Mouse (Mus musculus): Measurements from ENCODE around the gene Prkag1.

Gene Prkag1

DNA sequence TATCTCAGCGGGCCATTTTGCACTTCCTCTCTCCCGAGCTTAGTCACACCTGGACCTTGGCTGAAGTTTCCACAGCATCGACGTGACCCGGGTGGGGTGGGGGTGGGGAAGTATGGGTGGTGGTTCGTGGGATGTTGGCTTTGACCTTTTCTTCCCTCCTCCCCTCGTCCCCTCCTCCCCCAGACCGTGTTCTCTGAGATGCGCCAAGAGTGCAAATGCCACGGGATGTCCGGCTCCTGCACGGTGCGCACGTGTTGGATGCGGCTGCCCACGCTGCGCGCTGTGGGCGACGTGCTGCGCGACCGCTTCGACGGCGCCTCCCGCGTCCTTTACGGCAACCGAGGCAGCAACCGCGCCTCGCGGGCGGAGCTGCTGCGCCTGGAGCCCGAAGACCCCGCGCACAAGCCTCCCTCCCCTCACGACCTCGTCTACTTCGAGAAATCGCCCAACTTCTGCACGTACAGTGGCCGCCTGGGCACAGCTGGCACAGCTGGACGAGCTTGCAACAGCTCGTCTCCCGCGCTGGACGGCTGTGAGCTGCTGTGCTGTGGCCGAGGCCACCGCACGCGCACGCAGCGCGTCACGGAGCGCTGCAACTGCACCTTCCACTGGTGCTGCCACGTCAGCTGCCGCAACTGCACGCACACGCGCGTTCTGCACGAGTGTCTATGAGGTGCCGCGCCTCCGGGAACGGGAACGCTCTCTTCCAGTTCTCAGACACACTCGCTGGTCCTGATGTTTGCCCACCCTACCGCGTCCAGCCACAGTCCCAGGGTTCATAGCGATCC is 38.9 kb downstream of the Prkag1 start:
- no peak for DNase-seq (ENCODE audit: low spot score)

DNA sequence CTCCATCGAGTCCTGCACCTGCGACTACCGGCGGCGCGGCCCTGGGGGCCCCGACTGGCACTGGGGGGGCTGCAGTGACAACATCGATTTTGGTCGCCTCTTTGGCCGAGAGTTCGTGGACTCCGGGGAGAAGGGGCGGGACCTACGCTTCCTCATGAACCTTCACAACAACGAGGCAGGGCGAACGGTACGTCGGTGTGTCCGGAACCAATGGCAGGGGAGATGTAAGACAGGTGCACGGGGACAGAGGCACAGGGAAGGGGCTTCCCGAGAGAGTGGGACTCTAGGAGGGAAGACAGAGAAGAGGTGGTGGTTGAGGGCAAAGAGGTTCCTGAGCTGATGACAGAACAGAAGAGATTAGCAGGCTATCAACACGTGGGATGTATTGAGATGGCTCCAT is 39.5 kb downstream of the Prkag1 start:
- no peak for DNase-seq (ENCODE audit: low spot score)

DNA sequence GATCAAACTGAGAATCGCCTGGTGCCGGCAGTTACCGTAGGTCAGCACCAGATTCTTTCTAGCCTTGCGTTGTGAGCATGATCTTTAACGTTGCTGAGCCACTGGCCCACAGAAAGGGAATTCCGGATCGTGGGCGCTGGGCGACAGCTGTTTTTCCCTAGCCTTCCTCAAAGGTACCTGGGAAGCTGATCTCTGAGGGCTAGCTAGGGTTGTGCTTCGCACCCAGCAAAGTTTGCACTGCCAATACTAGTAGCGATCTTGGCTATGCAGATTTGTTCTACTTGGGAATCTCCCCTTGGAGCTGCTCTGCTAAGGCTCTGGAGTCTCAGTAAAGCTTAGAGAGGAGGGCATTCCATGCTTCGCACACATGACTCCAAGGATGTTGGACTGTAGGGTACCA is 40.1 kb downstream of the Prkag1 start:
- DNase-seq (ENCODE audit: low spot score), result no peak

DNA sequence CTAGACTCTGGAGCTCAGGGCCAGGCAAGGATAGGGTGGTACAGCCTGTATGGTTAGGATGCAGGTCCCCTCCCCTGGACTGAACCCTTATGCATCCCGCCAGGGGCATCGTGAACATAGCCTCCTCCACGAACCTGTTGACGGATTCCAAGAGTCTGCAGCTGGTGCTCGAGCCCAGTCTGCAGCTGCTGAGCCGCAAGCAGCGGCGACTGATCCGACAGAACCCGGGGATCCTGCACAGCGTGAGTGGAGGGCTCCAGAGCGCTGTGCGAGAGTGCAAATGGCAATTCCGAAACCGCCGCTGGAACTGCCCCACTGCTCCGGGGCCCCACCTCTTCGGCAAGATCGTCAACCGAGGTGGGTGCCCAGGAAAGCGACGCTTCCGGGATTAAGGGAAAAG is 40.6 kb downstream of the Prkag1 start:
- DNase-seq (ENCODE audit: low spot score), result no peak

DNA sequence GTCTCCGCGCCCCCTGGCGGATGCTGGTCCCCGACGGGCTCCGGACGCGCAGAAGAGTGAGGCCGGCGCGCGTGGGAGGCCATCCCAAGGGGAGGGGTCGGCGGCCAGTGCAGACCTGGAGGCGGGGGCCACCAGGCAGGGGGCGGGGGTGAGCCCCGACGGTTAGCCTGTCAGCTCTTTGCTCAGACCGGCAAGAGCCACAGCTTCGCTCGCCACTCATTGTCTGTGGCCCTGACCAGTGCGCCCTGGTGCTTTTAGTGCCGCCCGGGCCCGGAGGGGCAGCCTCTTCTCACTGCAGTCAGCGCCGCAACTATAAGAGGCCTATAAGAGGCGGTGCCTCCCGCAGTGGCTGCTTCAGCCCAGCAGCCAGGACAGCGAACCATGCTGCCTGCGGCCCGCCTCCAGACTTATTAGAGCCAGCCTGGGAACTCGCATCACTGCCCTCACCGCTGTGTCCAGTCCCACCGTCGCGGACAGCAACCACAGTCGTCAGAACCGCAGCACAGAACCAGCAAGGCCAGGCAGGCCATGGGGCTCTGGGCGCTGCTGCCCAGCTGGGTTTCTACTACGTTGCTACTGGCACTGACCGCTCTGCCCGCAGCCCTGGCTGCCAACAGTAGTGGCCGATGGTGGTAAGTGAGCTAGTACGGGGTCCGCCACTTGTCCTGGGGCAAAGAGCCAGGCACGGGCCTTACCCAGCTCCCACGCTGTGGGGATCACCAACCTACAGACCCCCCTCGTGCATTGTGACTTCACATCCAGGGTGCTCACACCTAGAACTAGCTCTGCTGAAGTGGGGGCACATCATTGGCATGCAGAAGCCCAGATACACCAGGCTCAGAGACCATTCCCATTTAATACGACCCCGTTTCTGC is 41.4 kb downstream of the Prkag1 start, which contains the start of gene Wnt1:
Wnt1 (plus strand) TSS at position 197 of the 875 bp plus-strand sequence.
- DNase-seq (ENCODE audit: low spot score), result no peak

DNA sequence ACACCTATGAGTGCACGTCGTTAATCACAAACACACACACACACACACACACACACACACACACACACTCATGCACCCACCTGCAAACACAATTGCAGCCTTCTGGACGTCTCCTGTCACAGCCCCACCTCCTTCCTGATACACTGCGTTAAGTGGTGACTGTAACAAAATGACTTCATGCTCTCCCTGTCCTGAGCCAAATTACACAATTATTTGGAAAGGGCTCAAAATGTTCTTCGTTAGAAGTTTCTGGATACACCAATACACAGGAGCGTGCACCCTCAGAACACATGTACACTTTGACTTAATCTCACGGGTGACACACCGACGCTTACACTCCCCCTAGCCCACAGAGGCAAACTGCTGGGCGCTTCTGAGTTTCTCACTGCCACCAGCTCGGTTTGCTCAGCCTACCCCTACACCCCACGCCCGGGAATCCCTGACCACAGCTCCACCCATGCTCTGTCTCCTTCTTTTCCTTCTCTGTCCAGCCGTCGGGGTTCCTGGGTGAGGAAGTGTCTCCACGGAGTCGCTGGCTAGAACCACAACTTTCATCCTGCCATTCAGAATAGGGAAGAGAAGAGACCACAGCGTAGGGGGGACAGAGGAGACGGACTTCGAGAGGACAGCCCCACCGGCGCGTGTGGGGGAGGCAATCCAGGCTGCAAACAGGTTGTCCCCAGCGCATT is 42.2 kb downstream of the Prkag1 start:
- DNase-seq (ENCODE audit: low spot score), result no peak

DNA sequence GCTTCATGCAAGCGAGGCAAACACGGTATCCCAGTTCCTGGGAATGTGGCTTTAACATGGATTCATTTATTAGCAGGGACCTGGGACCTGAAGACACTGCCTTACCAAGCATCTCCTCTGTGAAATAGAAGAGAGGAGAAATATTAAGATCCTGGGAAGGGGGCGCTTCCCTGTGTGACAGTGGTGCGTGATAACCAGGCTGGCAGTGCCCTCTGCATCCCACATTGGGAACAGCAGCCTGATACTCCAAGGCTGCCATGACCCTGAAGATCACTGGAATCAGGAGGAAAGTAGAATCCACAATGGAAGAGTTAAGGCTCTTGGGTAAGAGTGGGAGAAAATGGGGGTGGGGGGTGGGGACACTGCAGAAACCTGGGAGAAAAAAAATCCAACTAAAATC is 43.4 kb downstream of the Prkag1 start:
- no peak for DNase-seq (ENCODE audit: low spot score)

DNA sequence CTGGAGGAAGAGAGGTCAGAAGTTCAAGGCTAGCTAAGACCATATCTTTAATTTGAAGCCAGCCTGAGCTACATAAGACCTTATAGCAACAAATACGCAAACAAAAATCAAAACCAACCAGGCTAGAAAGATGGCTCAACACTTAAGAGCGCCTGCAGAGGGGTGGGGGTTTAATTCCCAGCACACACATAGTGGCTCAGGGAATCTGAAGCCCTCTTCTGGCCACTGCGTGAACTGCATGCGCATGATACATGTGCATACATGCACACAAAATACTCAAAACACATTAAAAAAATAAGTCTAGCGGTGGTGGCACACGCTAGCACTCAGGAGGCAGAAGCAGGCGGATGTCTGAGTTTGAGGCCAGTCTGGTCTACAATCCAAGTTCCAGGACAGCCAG is 45.6 kb downstream of the Prkag1 start:
- DNase-seq (ENCODE audit: low spot score), result no peak

DNA sequence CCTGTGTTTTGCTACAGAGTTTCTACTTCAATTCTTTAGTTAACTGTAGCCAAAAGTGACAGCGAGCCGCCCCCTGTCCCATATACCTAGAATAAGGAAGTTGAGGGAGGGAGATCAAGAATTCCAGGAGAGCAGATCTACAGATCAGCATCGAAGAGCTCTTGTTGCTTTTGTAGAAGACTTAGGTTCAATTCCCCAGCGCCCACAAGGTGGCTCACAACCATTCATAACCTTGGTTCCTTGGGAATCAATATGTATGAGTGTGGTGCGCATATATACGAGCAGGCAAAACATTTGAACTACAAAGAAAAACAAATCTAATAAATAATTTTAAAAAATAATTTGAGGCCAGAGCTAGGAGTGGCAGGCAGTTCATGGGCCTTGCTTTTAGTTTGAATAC is 50.2 kb downstream of the Prkag1 start:
- DNase-seq (ENCODE audit: low spot score), result no peak

DNA sequence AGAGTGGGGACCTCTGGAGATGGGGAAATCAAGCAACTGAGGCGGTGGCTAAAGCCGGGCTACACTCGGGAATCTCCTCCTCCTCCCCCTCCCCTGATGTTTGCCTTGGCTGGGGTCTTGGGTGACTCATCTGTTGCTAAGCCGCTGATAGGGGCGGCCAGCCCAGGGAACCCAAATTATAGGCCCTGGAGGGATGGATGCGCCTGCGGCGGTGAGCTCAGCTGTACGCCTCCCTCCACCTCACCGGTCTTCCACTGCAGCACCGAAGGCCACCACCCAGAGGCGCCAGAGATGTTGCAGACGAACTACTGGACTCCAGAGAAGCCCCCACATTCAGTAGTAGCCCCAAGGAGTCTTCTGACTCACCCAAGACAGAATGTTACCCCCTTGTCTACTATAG is 50.7 kb downstream of the Prkag1 start:
- no peak for DNase-seq (ENCODE audit: low spot score)

DNA sequence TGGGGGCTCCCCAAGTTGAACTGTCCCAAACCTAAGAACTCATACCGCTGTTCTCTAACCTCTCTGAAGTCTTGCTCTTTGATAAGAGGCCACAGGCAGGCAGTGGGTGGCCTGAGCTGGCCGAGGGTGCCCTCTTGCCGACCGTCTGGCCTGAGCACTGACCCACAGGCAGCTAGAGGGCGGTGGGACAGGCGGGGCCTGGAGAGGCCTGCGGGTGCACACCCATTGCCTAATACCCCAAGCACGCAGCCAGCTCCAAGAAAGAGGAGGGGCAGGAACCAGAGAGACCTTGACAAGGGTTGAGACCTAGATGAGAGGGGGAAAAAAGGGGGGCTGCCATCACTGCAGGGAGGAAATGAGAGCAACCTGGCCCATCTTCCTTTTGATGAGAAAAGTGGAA is 51.2 kb downstream of the Prkag1 start:
- no peak for DNase-seq (ENCODE audit: low spot score)

DNA sequence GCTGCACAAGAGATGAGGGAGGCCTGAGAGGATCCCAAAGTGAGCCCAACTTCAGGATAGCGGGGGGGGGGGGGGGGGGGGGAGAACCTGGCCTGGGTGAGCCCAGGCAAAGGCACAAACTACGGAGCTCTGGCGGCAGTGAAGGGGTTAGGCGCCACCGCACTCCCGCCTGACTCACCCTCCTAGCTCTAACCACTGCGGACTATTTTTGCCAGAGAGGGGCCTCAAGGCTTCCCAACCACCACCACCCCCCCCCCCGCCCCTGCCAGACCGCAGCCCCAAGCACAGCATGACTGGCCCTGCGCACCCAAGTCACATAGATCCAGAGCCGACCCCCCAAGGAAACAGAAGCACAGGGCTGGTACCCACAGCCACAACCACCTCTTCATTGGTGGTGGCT is 52.5 kb downstream of the Prkag1 start:
- no peak for DNase-seq (ENCODE audit: low spot score)

DNA sequence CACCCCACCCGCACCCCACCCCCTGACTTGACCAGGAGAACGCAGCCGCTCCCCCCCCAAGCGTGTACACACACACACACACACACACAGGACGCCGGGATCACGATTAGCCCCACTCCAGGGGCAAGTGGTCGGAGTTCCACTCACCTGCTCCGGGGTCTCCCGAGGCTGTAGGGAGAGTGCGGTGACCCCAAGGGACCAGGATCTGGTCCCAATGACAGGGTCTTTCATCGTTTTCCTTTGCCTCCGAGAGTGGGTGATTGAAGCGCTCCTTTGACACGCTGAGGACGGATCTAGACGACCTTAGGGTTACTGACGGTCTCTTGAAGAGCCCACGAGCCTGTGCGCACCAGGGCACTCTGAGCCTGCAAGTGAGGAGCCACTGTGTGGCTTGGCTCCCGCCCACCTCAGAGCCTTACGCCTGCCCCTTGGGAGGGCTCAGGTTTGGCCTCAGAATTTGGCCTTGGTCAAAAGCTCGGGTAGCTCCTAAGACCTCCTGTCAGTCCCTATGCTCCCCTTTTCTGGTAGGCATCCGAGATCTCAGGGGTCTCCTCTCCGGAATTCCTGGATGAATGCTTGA is 53.0 kb downstream of the Prkag1 start:
- no peak for DNase-seq (ENCODE audit: low spot score)

DNA sequence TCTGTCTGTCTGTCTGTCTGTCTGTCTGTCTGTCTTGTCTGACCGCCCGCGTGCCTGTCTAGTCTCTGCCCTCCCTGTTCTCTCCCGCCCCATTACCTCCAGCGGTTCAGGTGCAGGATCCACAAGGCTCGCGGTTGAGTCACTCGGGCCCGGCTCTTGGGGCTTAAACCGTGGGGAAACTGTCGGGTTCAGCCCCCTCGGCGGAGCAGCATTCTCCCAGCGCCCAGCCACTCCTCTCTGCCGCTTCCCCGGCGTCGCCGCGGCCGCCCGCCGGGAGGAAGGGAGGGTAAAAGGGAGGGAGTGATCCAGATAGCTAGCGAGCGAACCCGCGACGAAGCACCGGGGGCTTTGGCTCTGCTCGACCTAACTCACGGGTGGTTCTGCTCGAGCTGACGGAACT is 53.6 kb downstream of the Prkag1 start, which contains the start of gene Wnt10b:
Wnt10b (minus strand) TSS at position 389 of the 400 bp plus-strand sequence.
- DNase-seq (ENCODE audit: low spot score), result no peak

DNA sequence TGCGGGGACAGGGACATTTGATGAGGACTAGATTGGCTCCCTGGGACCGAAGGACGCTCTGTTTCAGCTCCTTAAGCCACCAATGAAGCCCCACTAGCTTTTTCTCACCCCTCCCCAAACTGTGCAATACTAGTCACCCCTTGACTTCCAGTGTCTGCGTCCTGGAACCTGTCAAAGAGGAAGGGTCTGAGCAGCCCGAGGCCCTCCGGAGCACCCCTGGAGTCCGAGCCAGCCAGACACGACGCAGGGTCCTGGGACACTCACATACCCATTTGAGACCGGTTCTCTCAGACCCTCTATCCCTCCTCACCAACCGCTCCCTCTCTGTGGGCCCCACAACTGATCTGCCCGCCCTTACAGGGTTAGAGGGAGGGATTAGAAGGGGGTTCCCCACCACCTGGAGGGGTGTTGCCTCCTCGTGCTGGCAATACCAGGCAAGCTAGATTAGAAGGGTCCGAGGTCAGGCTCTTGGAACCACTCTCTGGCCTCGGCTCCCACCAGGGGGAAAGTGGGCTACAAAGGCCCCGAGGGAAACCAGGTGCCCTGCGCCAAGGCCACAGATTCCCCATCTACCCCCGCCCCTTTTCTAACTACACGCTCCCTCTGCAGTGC is 54.2 kb downstream of the Prkag1 start:
- DNase-seq (ENCODE audit: low spot score), result no peak

DNA sequence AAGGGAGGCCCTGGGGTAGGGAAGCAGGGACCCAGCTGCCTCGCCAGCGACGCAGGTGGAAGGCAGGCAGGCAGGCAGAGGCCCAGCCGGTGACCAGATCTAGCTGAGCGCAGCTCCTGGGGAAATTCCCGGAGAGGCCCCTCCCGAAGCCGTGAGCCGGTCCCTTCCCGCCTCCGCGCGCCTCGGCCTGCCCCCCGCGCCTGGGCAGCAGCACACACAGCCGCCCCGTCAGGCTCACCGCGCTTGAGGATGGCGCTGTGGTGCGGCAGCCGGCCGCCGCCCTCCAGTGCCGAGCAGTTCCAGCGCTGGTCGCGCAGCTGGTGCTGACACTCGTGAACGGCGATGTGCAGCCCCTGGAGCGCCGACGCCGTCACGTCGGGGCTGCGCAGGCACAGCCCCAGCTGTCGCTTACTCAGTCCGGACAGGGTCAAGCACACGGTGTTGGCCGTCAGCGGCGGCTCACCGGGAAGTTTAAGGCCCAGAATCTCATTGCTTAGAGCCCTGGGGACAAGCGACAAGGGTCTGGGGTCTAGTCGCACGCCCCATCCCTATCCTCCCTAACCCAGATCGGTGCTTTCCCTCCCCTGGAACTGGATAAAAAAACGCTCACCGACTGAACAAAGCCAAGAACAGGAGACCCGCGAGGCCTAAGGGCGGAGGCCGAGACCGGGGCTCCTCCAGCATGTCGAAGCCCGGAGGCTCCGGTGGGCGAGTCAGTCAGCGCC is 54.9 kb downstream of the Prkag1 start:
- no peak for DNase-seq (ENCODE audit: low spot score)

DNA sequence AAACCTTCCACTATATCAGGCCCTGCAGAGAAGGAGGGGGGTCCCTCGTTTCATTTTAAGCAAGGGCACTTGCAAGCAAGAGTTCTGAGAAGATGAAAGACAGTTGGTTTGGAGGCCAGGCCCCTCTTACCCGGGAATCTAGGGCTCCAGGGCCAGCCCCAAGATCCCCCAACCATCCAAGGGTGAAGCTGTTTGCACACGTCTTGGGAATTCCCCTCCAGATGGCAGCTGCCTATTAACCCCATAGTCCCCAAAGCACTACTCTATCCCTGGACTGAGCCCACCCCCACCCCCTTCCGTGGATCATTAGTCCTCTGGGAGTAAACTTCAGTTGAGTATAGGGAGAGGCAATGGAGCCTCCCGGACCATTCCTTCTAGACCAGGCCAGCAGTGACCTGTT is 55.8 kb downstream of the Prkag1 start:
- no peak for DNase-seq (ENCODE audit: low spot score)

DNA sequence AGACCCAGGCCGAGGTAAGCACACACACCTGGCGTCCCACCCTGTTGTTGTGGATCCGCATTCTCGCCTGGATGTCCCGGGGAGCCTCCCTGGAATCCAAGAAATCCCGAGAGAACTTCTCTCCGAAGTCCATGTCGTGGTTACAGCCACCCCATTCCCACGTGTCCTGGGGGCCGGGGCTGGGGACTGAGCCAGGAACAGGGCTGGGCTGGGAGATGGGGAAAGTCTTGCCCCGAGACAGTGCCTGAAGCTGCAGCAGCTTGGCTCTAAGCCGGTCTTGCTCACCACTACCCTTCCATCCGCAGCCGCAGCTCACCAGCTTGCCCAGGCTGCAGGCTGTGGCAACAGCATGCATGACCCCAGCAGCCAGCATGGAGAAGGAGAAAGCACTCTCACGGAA is 57.2 kb downstream of the Prkag1 start:
- DNase-seq (ENCODE audit: low spot score), result no peak

DNA sequence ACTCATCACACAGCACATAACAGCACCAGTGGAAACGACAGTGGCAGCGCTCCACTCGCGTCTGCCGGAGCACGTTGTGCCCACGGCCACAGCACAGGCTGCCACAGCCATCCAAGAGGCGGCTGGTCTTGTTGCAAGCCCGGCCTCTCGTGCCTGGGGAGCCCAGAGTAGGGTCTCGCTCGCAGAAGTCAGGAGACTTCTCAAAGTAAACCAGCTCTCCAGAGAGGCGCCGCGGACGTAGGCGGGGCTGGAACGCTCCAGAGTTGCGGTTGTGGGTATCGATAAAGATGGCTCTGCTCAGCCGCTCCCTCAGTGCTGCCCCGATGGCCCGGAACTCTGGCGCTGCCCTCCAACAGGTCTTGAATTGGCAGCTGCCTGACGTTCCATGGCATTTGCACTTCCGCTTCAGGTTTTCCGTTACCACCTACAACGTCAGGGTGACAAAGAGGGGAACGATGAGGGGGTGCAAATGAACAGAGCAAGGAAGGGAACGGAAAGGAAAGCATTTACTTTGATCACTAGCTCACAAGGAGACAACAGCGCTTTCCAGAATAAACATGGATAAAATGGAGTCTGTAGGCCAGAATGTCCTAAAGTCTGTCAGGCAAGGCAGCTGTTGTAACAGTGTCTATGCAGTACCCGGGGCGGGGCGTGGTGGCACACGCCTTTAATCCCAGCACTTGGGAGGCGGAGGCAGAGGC is 58.7 kb downstream of the Prkag1 start:
- no peak for DNase-seq (ENCODE audit: low spot score)

DNA sequence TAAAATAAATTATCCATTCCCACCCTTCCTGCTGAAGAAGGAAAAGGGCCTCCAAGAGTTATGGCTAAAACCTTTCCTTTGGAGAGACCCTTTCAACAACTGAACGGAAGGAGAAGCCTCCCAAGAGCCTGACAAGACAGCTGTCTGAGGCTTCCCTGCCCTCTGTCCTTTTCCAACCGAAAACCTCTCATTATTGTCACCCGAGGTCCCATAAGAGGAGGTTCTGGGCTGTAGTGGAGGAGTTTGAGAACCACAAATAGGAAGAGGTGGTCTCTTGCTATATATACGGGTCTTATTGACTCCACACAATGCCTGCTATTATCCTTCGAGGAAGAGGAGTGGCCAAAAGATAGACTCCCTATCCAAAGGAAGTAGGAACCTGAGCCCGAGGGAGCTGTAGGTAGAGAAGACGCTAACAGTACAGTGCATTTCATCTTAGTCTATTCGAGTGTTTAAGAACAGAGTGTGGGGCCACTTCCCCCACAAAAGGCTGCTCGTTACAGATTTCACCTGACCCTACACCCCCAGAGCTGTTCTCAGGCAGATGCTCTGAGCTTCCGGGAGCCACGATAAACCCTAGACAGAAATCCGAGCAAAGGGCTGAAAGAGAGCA is 59.4 kb downstream of the Prkag1 start:
- no peak for DNase-seq (ENCODE audit: low spot score)
